Mouse (Mus musculus): ENCODE results near the gene Cacnb2.
A peak's percentile ranks its signal among the peaks of the same experiment; 100 is the strongest.

Cacnb2 gene

DNA sequence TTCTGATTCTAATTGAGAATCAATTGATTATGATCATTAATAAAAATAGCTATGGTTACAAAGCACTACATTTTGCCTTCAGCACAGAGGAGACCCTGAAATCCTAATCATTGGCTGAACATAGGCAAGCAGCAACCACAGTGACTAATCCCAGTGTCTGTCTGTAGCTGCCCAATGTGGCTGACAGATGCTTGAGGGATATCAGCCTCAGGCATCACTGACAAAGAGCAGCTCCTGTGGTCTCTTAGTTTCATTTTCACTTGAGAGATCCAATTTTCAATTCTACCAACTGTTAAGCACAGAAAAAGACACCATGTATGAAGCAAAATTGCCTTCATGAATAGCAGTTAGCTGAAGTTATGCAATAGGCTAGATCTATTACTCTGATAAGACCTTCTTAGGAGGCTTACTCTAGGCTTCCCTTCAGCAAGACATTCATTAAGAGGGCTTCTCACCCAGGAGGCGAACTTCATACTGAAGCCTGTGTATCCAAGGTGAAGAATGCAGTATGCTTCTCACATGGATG, 358.1 kb downstream of the Cacnb2 start:
- no peak for DNase-seq (ENCODE audit: low read depth, low spot score)

GRCm38 (mm10) chr2:14961493-14961892, 358.6 kb downstream of the Cacnb2 start:
- no peak for DNase-seq (ENCODE audit: low read depth, low spot score)

GRCm38 (mm10) chr2:14984029-14984428, 381.1 kb downstream of the Cacnb2 start:
- DNase-seq (ENCODE audit: low read depth, low spot score): no peak

DNA sequence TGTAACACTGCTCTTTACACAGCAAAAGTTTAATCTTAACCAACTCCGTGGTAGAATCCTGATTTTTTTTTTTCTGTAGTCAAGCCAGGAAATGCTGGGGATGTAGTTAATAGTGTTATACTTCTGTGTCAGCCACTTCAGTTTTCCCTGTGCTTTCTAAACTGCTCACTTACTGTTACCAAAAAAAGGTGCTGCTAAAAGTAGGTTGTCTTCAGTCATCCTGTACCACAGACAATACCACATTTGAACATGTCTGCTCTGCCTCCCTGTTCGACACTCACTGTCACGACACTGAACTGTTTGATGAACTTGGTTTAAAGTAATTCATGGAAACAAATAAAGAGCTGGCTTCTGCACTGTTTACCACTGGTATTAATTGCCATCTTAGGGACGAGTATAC, 385.6 kb downstream of the Cacnb2 start:
- no peak for DNase-seq (ENCODE audit: low read depth, low spot score)

- DNase-seq (ENCODE audit: low read depth, low spot score): no peak
Measured at GRCm38 (mm10) chr2:14989350-14989749, 386.5 kb downstream of the Cacnb2 start.

- no peak for DNase-seq (ENCODE audit: low read depth, low spot score)
Measured at GRCm38 (mm10) chr2:14992531-14992930, 389.6 kb downstream of the Cacnb2 start.

DNA sequence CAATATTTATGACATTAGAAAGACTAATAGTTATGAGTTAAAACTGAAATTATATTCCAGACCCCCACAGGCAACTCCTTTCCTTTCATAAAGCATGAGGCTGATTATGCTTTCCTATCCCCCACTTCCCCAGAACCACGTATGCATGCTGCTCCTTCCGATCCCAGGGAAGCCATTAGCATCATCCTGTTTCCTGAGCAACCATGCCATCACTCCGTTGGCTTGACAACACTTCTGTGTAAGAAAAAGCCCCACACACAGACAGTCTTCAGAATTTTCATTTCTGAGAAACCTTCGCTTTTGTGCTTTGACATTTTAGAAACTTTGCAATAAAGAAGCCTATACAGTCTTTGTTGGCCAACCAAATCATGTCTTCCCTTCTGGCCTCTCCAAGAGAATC, 393.1 kb downstream of the Cacnb2 start:
- no peak for DNase-seq (ENCODE audit: low read depth, low spot score)

- no peak for DNase-seq (ENCODE audit: low read depth, low spot score)
Measured at GRCm38 (mm10) chr2:14997836-14998235, 394.9 kb downstream of the Cacnb2 start.

GRCm38 (mm10) chr2:15007531-15007930, 404.6 kb downstream of the Cacnb2 start:
- DNase-seq (ENCODE audit: low read depth, low spot score): no peak

GRCm38 (mm10) chr2:15008072-15008471, 405.2 kb downstream of the Cacnb2 start:
- DNase-seq (ENCODE audit: low read depth, low spot score): no peak

DNA sequence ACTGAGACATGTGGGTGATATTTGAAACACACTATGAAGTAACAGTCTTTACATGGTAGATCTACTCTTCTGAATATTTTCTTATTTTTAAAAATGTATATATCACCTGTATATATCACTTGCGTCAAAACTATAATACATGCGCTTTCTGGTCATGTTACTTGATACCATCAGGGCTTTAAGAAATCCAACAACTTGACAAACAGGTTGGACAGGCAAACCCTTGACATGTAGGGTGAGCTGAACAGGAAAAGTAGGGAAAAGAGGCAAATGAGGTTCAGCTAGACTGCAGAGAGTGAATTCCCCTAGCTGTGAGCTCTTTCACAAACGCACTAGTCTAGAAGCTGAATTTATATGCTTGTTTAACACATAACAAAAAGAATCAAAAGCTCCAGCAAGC, 423.9 kb downstream of the Cacnb2 start:
- DNase-seq (ENCODE audit: low read depth, low spot score): peak; percentile 9

- DNase-seq (ENCODE audit: low read depth, low spot score): no peak
Measured at GRCm38 (mm10) chr2:15027816-15028215, 424.9 kb downstream of the Cacnb2 start.
